Mouse (Mus musculus) heart, adult 2 months (tissue): ENCODE measurements around the gene Rfx2. TPM values are rescaled to one million over a fixed set of nuclear protein-coding genes. Genes with fewer than 3 reads are reported as not detected.

Source experiments
- DNase-seq, 2 experiments: peaks; one replicate each; pipeline ENCODE4 v3.0.0; 2021
- H3K27ac ChIP-seq: fragments of 200-600 bp; 2 replicates; pipeline ENCODE4 v1.8.1; 2022
- H3K27me3 ChIP-seq: fragments of 200-500 bp; 2 replicates; pipeline ENCODE4 v1.6.1; 2012; ENCODE audit warnings: mild to moderate bottlenecking, low read length, inconsistent platforms, mixed read lengths; ENCODE audit not compliant: control insufficient read depth, insufficient read depth
- H3K36me3 ChIP-seq: fragments of 200-500 bp; 2 replicates; pipeline ENCODE4 v1.6.1; 2012; ENCODE audit warnings: low read length, inconsistent platforms; ENCODE audit not compliant: control insufficient read depth, insufficient read depth
- H3K4me1 ChIP-seq: fragments of 200-500 bp; 2 replicates; pipeline ENCODE4 v1.6.1; 2011; ENCODE audit warnings: low read length; ENCODE audit not compliant: control insufficient read depth, insufficient read depth
- H3K4me3 ChIP-seq: fragments of 200-600 bp; 2 replicates; pipeline ENCODE4 v1.8.1; 2022
- H3K79me2 ChIP-seq: fragments of 200-500 bp; replicated peaks from 2 replicates; pipeline ENCODE4 v1.6.1; 2012; ENCODE audit warnings: mild to moderate bottlenecking, inconsistent platforms, low read length, moderate library complexity, mixed read lengths; ENCODE audit not compliant: control insufficient read depth, insufficient read depth
- H3K9ac ChIP-seq: fragments of 200-500 bp; 2 replicates; pipeline ENCODE4 v1.6.1; 2012; ENCODE audit warnings: low read depth, mild to moderate bottlenecking, control low read depth, inconsistent platforms, low read length, mixed read lengths
- CTCF ChIP-seq: fragments of 200-600 bp; IDR thresholded peaks from 2 replicates; pipeline ENCODE4 v1.8.1; 2022; ENCODE audit warnings: antibody characterized with exemption, mild to moderate bottlenecking, moderate library complexity
- EP300 ChIP-seq: fragments of 200-500 bp; IDR thresholded peaks from 2 replicates; pipeline ENCODE4 v1.6.1; 2011; ENCODE audit warnings: low read depth, low read length, control low read depth; ENCODE audit not compliant: insufficient read depth
- POLR2A ChIP-seq: fragments of 200-500 bp; IDR thresholded peaks from 2 replicates; pipeline ENCODE4 v1.6.1; 2011; ENCODE audit warnings: mild to moderate bottlenecking, low read depth, low read length, control low read depth; ENCODE audit not compliant: insufficient read depth
- WGBS: fragments of 180-500 bp; shearing (Covaris S2); methylation state at CpG from one replicate; pipeline ENCODE4 v1.1.7; 2018; 5-methylcytosine and 5-hydroxymethylcytosine counted together
- intact Hi-C: fragments of 180-260 bp; cut with DNase I; formaldehyde crosslinking; loops from one replicate; pipeline ENCODE4 v1.15.1; 2025
- polyA plus RNA-seq: library from polyadenylated mRNA; depleted of rRNA; stranded (reverse); fragments of >200 nt; gene quantifications from 2 replicates; pipeline ENCODE4 v1.2.3, GENCODE M21; 2012
- total RNA-seq, 2 experiments: library from RNA; stranded (reverse); gene quantifications; 2 replicates each; pipeline ENCODE4 v1.2.3; 2021

Rfx2 gene
- total and polyA plus RNA-seq, 3 experiments = 2.8 to 6.0 (median 3.0) TPM

DNA sequence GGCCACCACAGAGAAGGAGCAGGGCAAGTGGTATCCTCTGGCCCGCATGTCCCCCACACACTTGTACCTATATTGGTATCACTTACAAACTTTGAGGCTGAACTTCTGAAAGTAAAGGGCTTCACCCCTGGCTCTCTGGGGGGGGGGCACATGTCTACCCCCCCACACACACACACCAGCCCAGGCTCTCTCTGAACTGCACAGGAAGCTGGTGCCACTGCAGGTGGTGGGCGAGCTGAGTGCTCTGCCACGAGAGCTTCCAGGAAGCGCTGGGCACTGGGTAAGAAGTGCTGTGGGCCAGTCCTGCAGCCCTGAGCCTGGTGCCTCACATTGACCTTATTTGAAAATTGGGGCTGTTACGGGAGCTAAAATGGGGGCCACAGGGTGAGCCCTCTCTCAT, 12.9 kb upstream of the Rfx2 start:
- Histone ChIP-seq H3K4me1 (no peaks in the 10 kb centered on the region), H3K9ac (no peak overlapping the region), H3K79me2 (no peaks in the 10 kb centered on the region), H3K27ac (no peak overlapping the region), H3K4me3 (no peak overlapping the region), H3K36me3 (no peaks in the 10 kb centered on the region), H3K27me3 (no peaks in the 10 kb centered on the region)
- intact Hi-C loops = no loop called here
- 75% methylated on average over 5 of the region's 5 CpGs for WGBS
- DNase-seq = no peak
- no peak for TF ChIP-seq EP300

DNA sequence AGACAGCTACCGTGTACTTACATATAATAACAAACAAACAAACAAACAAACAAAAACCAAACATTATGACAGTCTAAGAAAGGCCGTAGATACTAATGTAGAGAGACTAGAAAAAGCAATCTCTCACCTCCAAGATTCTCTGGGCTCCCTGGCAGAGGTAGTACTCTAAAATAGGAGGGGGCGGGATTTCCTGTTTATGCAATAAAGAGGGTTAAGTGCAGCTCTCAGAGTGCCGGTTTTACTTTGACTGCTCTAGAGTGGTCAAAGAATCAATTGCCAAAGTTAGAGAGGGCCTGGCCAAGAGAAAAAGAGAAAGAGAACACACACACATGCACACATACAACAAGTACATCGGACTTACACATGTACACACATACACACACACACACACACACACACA, 11.4 kb upstream of the Rfx2 start:
- no peak overlapping the region for H3K9ac ChIP-seq
- no peak overlapping the region for H3K27ac ChIP-seq
- no peak for TF ChIP-seq POLR2A
- TF ChIP-seq CTCF = no peak
- TF ChIP-seq EP300 = no peak
- no peaks in the 10 kb centered on the region for H3K79me2 ChIP-seq
- WGBS = 75% methylated on average over 5 of the region's 5 CpGs
- DNase-seq = no peak
- H3K27me3 ChIP-seq = no peaks in the 10 kb centered on the region
- H3K36me3 ChIP-seq = no peaks in the 10 kb centered on the region
- no peak overlapping the region for H3K4me3 ChIP-seq
- intact Hi-C loops = no loop called here
- no peaks in the 10 kb centered on the region for H3K4me1 ChIP-seq

DNA sequence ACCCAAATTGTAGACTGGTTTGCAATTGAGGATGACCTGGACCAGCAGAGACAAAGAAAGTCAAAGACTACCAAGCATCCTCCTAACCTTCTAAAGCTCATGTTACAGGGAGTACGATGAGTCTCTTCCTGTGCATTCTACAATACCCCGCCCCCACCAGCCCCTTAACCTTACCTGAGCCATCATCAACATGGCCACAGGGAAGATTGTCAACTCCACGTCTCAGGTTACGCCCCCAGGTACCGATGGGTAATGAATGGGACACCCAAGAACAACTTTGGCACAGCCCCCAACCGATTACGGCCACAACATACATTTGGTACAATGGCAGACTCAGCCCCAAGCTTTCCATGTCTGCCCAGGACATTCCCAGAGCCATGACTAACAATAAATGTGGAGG, 9.7 kb upstream of the Rfx2 start:
- H3K79me2 ChIP-seq = no peaks in the 10 kb centered on the region
- intact Hi-C loops = no loop called here
- H3K4me3 ChIP-seq = no peak overlapping the region
- WGBS = 81% methylated on average over 7 of the region's 7 CpGs
- TF ChIP-seq EP300 = no peak
- no peak for TF ChIP-seq POLR2A
- TF ChIP-seq CTCF = no peak
- no peak overlapping the region for H3K27ac ChIP-seq
- H3K27me3 ChIP-seq = no peaks in the 10 kb centered on the region
- H3K9ac ChIP-seq = no peak overlapping the region
- DNase-seq = no peak
- no peaks in the 10 kb centered on the region for H3K4me1 ChIP-seq
- H3K36me3 ChIP-seq = no peaks in the 10 kb centered on the region

DNA sequence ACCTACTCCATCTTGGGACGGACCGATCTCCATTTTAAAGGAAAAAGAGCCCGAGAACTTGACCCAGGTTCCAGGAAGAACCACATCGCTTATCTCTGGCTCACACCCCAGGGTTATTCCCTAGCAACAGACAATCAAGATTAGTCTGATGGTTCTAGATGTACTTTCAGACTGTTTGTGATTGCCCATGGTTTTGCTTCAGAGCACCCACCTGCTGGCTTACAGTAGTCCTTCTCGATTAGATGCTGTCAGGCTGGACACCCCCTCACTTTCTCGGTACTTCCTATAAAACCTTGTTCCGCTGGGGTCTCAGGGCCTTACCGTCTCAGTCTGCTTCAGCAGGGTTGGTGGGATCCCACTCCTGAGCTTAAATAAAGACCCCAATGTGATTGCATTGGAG, 5.5 kb upstream of the Rfx2 start:
- Histone ChIP-seq H3K36me3 (no peaks in the 10 kb centered on the region), H3K4me1 (no peaks in the 10 kb centered on the region), H3K9ac (no peak overlapping the region), H3K4me3 (no peak overlapping the region), H3K27me3 (no peaks in the 10 kb centered on the region), H3K79me2 (no peaks in the 10 kb centered on the region), H3K27ac (no peak overlapping the region)
- DNase-seq = no peak
- TF ChIP-seq EP300 = no peak
- no peak for TF ChIP-seq CTCF
- no peak for TF ChIP-seq POLR2A
- WGBS = 82% methylated on average over 8 of the region's 8 CpGs
- intact Hi-C loops = no loop called here

DNA sequence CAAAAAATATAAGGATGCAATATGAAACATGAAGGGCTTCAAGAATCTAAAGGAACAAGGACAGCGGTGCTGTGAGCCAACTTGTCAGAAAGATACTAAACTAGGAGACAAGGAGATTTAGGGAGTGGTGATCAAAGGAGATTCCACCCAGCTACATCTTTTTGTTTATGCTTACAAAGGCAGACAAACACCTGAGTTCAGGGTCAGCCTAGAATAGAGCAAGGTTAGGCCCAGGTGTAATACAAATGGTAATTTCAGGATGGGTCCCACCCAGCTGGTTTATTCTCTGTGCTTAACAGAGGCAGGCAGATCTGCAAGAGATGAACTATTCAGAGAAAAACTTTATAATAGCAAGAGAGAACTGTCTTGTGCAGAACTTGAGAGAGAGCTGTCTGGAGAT, 2.6 kb upstream of the Rfx2 start:
- no peak overlapping the region for H3K27ac ChIP-seq
- H3K79me2 ChIP-seq = no peaks in the 10 kb centered on the region
- H3K36me3 ChIP-seq = no peaks in the 10 kb centered on the region
- H3K4me1 ChIP-seq = no peaks in the 10 kb centered on the region
- H3K27me3 ChIP-seq = no peaks in the 10 kb centered on the region
- no peak for DNase-seq
- no peak overlapping the region for H3K9ac ChIP-seq
- H3K4me3 ChIP-seq = no peak overlapping the region
- intact Hi-C loops = loop anchor here (5.0 kb wide), 4 partner anchors 66 to 224 kb away; partner anchors contain the start of genes Crb3, Mllt1, Ndufa11 and Slc25a23
- no peak for TF ChIP-seq EP300
- TF ChIP-seq POLR2A = no peak
- TF ChIP-seq CTCF = no peak
- 98% methylated on average over 1 of the region's 1 CpGs for WGBS

DNA sequence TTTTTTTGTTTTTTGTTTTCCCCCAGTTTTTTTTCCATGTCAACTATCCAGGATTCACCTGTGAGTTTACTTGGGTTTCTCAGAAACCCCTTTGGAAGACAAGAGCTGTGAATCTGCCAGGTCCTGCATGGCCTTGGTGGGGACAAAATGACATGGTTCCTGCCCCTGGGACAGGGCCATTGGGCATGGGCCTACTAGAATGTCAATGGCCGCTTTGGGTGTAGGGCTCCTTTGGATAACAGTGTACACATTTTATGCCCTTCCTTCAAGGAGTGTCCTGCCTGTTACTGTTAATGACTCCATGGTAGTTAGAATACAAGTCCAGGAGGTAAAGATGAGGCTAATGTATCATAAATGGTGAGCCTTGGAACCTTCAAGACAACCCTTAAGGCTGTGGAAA, 2.1 kb upstream of the Rfx2 start:
- Histone ChIP-seq H3K27me3 (no peaks in the 10 kb centered on the region), H3K4me3 (no peak overlapping the region), H3K9ac (no peak overlapping the region), H3K36me3 (no peaks in the 10 kb centered on the region), H3K4me1 (no peaks in the 10 kb centered on the region), H3K27ac (no peak overlapping the region), H3K79me2 (no peaks in the 10 kb centered on the region)
- TF ChIP-seq CTCF (no peak), EP300 (no peak), POLR2A (no peak)
- no peak for DNase-seq
- WGBS = 83% methylated on average over 1 of the region's 1 CpGs
- intact Hi-C loops = loop anchor here (5.0 kb wide), 4 partner anchors 66 to 224 kb away; partner anchors contain the start of genes Crb3, Mllt1, Ndufa11 and Slc25a23
